Mouse (Mus musculus) heart, postnatal 25 days (tissue): ENCODE measurements around the gene Cfap299. TPM values are rescaled to one million over a fixed set of nuclear protein-coding genes. Genes with fewer than 3 reads are reported as not detected.
"Not testable (repeated sequence)": the region's sequence is repeated elsewhere in the genome, so short reads cannot be mapped to it uniquely, and the experiment has no call there.

ENCODE experiments used
- DNase-seq: peaks from one replicate; pipeline ENCODE4 v3.0.0; 2022; ENCODE audit warnings: low spot score
- intact Hi-C: fragments of 180-260 bp; cut with DNase I; formaldehyde crosslinking; loops from one replicate; pipeline ENCODE4 v1.15.1; 2025
- total RNA-seq, 2 experiments: library from RNA; stranded (reverse); gene quantifications; 2 replicates each; pipeline ENCODE4 v1.2.3; 2021

Gene Cfap299
- not detected for total RNA-seq

DNA sequence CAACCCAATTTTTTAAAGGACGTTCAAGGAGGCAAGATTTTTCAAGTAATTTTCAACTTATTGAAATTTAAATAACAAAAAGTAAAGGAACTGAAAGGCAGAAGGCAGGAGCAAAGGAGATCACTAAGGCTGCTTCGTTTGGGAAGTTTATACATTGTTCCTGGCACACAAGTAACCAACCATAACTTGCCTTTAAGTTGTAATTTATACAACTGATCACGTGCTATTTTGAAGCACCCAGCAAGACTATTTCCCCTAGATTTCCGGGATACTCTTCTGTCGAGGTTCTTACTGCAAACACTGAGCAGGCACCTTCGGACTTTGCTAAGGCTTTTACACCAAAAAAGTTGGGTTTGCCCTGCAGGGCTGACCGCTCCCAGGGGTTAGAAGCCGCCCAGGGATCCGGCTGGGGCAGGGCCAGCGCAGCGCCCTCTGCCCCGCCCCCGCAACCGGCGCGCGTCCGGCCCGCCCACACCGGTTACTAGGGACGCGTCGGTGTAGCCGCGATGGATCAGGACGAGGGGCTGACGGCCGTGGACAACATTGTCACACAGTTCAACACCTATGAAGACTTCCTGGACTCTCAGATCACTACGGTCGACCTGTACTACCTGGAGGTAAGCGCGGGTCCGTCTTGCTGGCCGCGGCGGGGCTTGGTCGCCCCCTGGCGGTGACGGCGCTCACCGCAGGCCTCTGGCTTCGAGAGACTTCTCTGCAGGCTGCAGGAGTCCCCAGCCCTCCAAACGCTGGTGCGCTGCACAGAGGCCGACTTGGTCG is at the start of gene Cfap299:
Gene Cfap299, plus strand, starts transcription at position 457 of the 777 bp plus-strand sequence.
- DNase-seq, result peak; percentile 42
- intact Hi-C loops, result loop anchor here (2.0 to 10.0 kb wide), 3 partner anchors 142 to 1202 kb away; no protein-coding TSS in a partner anchor

DNA sequence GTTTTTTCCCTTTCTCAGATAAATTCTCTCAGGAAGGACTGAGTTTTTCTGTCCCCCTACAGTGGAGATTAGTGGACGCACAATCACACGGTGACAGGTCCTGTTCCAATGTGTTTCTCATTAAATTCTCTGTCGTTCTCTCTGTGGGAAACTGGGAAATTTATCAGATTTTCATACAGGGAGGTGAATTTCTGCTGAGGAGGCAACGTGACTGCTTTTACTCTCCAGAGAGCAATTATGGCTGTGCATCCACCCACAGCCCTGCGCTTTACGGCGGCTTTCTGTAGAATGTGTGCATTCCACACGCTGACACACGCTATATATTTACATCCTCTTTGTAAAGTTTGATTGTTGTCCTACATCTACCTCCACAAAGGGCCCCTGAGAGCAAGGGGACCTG is 47.1 kb upstream of the Cfap299 start:
- intact Hi-C loops, result no loop called here
- no peak for DNase-seq

DNA sequence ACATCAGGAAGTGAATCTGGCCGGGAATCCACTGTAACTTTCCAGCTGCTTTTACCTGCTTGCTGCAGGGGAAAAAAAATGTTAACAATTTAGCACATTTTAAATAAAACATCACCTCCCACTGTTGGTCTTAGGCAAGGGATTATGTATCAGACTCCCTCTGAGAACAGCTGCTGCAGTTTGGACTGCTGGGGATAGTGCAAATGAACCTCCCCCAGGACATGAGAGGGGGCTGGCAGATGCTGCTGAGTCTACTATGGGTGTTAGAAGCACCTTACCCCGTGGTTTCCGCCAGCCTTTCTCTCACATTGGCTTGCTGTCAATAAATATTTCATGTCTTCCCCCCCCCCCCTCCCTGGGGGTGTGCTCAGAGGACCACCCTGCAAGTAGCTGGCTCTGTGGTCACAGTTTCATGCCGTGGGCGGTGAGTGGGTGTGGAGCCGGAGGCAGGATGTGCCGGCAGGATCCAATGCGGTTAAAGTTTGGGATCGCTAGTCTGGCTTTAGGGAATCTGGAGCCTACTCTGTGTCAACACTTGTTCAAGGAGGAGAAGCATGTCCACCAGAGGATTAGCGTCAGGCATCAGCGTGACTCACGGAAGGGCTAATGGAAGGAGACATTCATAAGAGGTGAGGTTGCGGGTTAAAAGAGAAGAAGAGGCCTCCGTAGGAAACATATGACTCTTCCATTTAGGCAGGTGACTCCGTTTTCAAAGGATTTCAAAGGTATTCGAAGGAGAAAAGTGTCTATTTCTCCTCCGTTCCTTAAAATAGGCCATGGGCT is 45.2 kb upstream of the Cfap299 start:
- intact Hi-C loops, result no loop called here
- no peak for DNase-seq

DNA sequence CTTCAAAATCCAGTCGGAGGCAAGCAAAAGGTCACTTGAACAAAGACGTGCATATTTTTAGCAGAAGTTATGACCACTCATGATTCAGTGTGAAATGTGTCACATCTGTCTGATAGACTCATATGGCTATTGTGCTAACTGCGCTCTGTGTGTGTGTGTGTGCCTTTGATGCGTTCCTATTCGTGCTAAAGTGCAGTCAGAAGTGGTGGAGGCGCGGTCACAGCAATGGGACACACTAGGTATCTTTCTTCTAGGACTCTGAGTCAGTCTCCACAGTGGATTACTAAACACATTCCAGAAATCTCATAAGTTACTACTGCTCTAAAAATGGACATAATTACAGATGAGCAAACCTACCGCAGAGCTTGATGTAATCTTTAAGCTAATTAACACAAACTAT is 38.5 kb upstream of the Cfap299 start:
- DNase-seq, result no peak

DNA sequence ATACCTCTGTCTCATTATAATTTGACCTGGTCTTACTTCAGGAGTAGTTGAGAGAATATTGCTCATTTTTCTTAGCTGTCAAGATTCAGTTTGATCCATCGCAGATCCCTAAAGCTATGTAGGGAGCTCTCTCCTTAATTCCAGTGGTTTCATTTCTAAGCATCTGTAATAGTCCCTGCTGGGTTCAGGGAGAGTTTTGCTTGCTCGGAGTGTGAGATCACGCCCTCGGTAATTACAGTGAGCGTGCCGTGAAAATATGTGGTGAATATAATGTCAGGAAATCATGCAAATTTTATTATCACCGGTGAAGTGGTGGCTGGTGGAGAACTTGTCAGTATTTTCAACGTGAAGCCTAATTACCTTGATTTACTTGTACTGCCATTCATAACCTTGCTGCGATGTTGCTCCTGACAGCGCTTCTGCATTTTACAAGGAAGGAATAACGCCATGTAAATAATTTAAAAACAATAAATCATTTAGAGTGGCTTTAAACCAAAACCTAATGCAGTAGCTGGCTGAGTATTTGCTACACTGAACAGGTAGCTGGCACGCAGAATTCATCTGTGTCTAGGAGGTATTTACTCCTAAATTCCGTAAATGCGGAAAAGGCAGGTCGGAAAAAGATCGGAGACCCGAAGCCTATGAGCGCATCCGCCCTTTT is 36.6 kb upstream of the Cfap299 start:
- no peak for DNase-seq
- intact Hi-C loops, result no loop called here

More for the DNA sequence above, 38.5 kb upstream of the Cfap299 start:
- intact Hi-C loops, result no loop called here

DNA sequence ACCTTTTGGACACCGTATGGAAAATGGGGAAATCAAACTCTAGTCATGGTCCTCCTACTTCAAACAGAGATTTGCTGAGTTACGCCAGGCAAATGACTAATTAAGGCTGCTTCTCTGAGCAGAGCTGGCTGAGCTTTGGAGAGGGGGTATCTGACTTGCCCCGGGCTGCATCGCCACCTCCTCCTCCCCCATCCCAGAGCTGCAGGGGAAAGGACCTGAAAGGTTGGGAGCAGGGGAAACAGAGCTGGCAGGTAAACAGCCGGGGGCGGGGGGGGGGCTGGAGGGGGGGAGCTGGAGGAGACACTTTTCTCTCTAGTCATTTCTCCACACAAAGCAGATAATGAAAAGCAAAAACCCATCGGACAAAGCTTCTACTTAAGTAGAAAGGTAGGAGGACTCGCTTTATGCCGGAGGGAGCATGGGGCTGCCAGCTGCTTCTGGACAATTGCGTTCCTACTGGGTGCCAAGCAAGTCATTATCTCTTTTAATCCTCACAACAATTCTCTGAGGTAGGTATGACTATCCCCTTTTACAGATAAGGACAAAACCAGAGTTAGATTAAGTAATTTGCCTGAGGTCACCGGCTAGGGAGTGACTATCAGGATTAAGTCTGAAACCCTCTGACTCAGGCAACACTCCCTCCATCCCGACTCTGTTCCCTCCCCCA is 35.9 kb upstream of the Cfap299 start:
- no peak for DNase-seq
- intact Hi-C loops, result no loop called here

DNA sequence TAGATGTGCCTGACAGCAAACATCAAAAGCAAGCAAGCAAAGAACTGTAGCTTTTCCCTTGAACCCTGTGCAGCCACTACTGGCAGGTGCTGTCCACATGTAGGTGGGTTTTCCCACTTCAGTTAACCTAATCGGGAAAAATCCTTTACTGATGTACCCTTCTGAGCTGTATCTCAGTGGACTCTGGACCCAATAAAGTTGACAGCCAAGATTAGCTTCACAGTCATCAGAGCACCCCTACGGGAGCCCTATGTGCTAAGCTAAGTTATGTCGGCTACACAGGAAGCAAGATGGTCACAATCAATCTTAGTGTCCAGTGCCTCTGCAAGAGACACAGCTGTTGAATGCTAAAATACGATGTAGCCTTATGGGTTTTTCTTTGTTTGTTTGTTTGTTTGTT is 29.0 kb upstream of the Cfap299 start:
- intact Hi-C loops, result no loop called here
- no peak for DNase-seq

DNA sequence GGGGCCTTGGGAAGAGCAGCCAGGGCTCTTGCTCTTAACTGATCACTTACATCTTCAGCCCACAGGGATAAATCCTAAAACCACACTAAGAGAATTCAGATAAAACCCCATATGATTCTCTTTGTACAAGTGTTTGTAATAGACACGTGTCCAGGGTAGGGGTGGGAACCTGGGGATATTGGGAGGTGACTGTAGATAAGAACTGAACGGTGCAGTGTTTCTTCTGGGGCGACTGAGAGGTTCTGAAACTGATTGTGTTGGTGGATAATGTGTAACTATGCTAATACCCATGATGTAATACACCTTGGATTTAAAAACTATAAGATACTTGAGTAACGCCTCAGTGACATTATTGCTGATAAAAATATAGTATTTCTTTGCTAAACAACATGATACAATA is 23.4 kb upstream of the Cfap299 start:
- intact Hi-C loops, result no loop called here
- no peak for DNase-seq

DNA sequence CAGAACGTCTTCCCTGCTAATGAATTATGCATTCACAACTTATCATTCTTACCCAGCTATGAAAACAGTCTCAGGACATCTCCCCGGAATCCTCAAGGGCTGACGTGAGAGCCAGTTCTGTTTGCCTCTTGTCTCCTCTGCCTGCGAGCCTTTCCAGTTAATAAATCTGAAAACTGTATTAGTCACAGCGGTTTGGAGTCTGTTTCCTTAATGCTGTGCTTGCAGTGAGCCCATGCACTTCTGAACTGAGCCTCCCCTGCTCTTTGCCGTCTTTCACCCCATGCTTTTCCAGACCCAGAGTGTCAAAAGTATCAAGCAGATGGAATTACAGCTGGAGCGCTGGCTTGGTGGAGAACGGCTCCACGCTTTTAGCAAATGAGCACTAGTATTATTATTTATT is 22.6 kb upstream of the Cfap299 start:
- DNase-seq, result no peak
- intact Hi-C loops, result no loop called here

DNA sequence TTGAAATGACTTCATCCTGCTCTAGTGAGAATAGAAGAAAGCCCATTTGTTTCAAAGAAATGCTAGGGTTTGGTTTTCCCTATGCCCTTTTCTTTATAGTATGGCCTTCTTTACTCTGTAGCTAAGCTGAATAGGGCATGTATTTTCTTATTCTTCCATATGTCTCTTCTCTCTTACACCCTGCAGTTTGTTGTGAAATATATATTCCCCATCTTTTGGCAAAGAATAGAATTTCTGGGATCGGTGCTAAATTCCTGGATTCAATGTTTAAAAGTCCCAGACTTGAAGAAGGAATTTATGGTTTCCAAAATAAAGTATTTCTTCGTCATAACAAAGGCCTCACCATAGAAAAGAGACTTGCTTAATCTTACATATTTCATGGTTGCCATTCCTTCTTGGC is 2.5 kb upstream of the Cfap299 start:
- DNase-seq, result no peak
- intact Hi-C loops, result loop anchor here (5.0 to 10.0 kb wide), 2 partner anchors 139 to 382 kb away; no protein-coding TSS in a partner anchor

DNA sequence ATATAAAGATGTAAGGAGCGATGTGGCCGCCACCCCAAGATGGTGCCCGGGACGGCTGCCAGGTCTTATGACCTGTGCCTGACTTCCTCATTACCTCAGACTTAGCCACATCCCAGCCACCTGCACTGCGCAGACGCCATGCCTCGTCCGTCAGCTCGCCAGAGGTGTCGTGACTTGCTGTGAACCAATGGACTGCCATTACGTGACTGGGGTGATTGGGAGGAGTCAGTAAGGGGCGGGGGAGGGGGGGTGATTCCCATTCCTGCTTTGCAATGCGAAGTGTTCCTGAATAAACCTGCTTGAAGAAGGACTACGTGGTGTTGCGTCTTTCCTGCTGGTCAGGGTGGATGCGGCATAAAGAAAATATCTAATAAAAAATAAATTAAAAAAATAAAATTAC is 14.6 kb downstream of the Cfap299 start:
- DNase-seq, intact Hi-C loops: not testable (repeated sequence)

DNA sequence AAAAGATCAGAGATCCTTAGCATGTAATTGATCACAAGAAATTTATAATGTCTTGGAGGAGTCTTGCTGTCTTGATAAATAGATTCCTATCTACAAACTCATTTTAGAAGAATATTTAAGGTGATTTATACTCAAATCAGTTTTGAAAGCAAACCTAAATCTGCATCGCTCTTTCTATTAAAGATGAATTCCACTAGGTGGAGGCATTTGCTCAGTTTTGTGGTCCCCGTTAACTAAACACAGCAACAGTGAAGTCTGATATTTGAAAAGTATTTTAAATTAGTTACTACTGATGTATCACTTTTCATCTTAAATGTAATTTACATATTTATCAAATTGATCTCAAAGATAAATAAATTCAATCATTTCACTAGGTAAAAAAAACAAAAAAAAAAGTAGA is 15.5 kb downstream of the Cfap299 start:
- DNase-seq, result no peak
- intact Hi-C loops, result no loop called here

DNA sequence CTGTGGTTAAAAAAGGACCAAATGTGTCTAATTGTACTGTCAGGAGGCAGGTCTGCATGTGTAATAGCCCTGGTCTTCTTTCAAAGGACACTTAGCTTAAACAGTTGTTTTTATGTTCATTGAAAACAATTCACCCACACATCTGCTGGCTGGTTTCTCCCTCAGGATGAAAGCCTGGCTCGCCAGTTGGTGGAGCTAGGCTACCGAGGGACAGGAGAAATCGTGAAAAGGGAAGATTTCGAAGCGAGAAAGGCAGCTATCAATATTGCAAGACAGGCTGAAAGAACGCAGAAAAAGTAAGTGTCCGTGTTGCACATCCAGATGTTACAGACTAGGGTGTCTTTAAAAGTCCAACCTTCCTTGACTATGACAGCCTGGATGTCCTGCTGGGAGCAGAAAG is 17.0 kb downstream of the Cfap299 start:
- DNase-seq, result no peak
- intact Hi-C loops, result loop anchor here (5.0 kb wide), 1 partner anchor 811 kb away; no protein-coding TSS in a partner anchor

DNA sequence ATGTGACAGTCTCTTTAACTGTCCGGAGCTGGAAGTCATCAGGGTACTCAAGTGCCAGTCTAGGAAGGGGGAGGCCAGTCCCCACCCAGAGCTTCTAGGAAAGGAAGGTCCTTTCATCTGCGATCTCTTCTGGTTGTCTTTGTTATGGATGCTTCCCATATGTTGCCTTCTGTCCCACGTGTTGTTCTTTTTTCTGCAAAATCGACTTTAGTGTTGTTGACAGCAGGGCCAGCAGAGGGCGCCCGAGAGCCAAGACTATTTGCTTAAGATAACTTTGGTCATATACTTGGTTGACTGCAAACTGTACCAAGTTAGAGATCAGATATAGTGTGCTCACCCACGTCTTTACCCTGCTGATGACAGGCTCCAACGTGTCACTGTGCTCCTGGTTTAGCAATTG is 19.5 kb downstream of the Cfap299 start:
- DNase-seq, result no peak
- intact Hi-C loops, result loop anchor here (1.0 to 5.0 kb wide), 3 partner anchors 516 to 809 kb away; no protein-coding TSS in a partner anchor

DNA sequence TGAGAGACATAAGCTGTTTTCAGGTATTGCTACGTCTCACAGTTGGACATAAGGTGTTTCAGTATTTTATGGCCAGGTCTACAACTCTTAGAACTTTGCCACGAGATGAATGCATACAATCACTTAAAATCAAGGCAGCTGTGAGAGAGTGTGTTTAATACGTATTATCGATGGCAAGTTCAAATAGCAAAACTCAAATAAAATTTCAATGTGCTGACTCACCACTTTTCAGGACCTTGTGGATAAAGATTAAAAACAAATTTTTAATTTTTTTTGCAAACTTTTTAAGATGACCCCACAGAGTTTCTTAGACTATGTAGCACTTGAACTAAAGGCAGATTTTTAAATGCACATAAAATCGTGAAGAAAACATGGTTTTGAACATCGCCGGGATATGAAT is 30.8 kb downstream of the Cfap299 start:
- intact Hi-C loops, result no loop called here
- DNase-seq, result no peak

DNA sequence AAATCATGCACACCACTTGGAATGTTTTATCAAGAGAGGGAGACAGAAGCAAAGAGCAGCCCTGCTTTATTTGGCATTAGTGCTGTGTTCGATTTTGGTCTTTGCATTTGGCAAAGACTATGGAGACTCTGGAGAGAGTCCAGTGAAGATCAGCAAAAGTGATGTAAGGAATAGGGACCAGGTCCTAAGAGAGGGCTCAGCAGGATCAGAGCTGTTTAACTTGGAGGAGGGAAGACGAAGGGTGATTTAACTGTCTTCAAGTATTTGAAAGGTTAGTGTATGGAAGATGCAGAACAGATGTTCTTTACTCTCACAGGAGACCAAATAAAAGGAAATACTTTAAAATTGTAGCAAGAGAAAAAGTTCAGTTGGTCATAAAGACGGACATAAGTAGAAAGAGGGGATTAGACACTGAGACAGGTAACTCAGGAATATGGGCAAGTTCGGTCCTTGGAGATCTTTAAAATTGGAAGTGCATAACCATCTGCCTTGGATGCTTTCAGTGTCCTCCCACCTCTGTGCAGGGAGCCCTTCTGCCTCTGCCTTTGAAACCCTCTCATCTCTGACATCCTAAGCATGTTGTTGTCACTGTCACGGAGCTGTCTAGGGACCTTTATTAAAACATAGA is 31.8 kb downstream of the Cfap299 start:
- no peak for DNase-seq
- intact Hi-C loops, result no loop called here

DNA sequence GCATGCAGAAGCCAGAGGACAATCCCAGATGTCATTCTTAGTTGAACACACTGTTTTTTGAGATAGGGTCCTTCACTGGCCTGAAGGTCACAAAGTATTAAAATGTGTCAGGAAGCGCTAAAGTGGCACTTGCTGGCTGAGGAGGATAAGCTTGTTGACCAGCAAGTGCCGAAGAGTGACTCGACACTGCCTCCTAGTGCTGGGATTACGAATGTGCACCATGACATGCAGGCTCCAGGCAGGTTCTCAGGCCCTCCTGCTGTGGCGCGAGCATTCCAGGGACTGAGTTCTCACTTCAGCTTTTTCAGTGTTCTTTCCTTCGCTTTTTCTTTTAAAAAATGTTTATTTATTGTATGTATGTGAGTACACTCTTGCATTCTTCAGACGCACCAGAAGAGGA is 34.3 kb downstream of the Cfap299 start:
- intact Hi-C loops, result no loop called here
- no peak for DNase-seq

DNA sequence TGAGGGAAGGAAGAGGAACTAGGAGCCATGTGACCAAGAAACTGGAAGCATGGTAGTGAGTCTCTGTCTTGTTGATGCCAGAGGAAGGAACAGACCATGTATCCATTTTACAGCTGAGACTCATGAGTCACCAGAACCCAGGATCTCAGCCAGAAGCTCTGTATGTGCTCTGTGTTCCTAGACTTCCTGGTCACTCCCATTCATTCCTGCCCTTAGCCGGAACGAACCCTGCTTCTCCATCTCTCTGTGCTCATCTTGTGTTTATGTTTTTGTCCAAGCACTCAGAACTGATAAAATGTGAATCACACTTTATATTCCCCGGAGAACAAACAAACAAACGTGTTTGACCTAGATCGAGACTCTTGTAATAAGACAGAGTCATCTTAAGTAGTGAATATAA is 36.2 kb downstream of the Cfap299 start:
- intact Hi-C loops, result no loop called here
- DNase-seq, result no peak

DNA sequence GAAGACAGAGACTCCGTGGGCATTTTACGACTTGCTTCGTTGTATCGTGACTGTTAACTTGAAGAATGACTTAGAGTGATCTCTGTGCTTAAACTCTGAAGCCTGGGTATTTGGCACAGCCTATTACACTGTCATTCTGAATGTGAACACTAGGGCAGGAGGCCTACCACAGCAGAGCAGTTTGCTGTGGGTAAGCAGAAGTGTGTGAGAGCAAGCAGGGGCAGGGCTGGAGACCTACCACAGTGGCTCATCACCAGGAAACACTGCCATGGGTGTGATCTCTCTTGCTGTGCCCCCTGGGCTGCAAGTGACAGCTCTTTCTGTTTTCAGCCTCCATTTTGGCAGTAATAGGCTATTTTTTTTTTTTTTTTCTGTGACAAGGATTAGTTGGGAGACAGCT is 39.7 kb downstream of the Cfap299 start:
- DNase-seq, result no peak
- intact Hi-C loops, result no loop called here

DNA sequence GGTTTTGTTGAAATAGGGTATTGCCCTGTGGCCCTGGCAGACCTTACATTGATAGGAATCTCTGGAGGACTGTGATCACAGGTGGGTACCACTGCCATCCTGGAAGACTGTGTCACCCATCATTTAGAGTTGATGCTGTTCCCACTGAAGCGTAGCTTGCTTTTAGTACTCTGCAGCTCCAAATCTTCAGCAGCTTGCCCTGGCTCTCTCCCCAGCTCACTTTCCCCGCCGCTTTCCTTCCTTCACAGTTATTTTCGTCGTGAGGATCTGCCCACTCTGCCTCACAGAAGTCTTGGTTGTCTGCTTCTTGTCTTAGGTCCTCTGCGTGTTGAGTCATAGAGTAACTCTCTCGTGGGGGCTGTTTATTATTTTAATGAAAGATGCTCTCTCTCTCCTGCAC is 40.3 kb downstream of the Cfap299 start:
- intact Hi-C loops, result no loop called here
- DNase-seq, result no peak
